Mouse (Mus musculus) ZHBTc4 (cell line): ENCODE measurements around the gene Ccdc34.
"Not testable (repeated sequence)": the region's sequence is repeated elsewhere in the genome, so short reads cannot be mapped to it uniquely, and the experiment has no call there.

Source experiments
- DNase-seq: peaks from one replicate; pipeline ENCODE4 v3.0.0-alpha.2; 2011; ENCODE audit warnings: low read depth, low spot score

The Ccdc34 gene

DNA sequence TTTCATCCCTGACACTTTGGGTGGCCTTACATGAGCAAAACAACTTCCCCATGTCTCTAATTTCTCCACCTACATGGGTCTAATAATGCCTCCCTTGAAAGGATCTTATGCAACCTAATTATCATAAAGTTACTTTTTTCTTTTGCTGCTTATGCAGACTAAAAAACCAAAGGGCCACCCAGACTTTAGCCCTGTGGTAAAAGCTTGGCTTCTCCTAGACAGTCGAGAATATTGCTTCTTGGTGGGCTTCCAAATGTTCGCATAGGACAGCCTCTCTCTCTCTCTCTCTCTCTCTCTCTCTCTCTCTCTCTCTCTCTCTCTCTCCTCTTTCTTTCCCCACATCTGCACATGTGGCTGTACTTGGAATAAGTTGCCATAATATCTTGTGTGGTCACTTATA, 60.0 kb downstream of the Ccdc34 start:
- no peak for DNase-seq

DNA sequence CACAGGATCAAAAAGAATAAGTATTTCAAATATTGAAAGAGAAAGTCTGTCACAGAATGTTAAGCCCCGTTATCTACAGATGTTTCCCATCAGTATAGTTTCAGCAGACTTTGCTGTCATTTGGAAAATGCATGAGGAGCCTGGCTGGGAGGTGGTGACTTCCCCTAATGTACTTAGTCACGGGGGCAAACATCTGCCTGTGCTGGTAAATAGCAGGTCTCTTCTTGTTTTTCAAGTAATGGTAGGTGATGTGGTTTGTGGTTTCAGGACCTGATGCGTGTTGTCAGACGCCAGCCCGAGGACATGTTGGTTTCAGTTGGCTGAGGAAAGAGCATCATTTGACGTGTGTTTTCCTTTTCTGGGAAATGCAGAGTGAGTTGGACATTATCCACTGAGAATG, 62.9 kb downstream of the Ccdc34 start:
- DNase-seq, result no peak

DNA sequence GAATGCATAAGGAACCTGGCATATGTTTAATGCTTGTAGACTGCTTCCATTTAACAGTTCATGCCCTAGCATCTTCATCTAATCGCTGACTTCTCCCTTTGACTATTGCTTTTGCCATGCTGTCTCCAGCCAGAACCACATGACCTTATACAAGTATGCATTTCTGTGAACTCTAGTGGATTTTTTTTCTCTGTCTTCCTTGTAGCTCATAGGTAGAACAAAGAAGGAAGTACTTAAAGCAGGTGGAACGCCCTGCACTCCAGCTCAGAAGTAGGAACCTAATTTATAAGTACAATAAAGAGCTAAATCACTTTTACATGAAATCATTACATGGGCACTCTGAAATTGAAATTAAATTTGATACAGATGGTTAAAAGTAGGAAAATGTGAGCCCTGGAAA, 65.4 kb downstream of the Ccdc34 start:
- DNase-seq, result no peak

DNA sequence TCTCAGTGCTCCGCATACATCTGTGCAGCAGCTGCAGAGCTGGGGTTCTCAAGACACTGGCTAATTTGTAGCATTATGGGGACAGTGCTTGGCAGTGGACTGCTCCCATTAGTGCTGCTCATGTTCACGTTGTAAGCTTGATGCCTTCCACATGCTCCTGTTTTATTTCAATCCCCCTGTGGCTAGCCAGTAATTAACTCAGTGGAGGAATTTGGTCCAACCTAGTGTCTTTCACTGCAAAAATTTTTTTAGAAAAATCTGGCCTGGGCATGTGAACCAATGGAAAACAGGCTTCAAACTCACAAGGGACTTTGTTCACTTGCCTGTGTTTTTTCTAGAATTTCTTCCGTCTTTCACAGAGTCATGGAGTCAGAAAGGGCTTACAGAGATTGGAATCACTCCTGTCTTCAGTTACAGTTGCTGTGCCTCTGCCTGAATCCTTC, 68.1 kb downstream of the Ccdc34 start:
- DNase-seq, result no peak

DNA sequence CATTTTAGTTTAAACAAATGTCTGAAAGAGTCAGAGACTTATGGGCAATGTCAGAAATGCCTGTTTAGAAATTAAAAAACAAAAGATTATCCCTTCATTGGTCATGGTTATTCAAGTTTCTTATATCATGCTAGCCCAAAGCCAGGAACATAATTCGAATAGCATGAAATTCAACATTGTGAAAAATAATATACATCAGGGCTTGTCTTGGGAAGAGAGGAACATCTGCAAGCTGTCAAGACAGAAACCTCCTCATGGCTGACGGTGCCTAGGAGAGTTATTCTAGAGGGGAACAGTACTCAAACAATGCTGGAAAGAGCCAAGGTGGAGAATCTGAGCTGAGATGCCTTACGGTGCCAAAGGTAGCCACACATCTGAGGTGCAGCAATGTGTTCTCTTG, 96.5 kb downstream of the Ccdc34 start:
- DNase-seq, result no peak

DNA sequence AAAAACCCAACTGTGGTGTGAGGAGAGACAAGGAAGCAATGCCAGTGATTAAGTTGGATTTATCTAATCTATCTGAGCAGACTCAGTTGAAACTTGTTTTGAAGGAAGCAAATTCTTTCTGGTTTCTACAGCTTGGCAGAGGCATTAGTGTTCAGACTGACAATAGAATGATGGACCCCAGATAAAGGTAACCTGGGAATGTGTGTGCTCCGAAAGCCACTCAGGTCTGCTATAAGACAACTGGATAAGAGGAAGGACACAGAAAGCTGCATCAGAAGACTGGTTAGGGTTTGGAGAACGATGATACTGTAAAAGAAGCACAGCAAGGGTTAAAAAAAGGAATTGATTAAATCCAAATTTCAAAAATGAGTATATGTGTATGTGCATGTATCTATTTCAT, 111.8 kb downstream of the Ccdc34 start:
- DNase-seq, result no peak

DNA sequence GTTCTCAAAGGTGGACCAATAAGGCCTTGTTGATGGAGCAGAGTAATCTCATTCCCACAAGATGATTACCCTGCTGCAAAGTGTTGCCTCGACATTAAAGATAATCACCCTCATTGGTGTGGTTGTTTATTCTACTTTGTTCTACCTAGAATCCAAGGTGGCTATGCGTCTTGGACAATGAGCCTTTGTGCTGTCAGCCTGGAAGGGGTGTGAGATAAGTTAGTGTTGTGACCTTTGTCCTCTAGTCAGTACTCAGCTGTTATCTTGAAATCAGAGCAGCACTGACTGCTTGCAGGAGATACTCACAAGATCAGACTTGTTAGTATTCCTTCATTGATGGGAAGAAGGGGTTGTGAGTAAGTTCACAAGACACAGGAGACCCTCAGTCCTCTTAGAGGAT, 114.0 kb downstream of the Ccdc34 start:
- no peak for DNase-seq

DNA sequence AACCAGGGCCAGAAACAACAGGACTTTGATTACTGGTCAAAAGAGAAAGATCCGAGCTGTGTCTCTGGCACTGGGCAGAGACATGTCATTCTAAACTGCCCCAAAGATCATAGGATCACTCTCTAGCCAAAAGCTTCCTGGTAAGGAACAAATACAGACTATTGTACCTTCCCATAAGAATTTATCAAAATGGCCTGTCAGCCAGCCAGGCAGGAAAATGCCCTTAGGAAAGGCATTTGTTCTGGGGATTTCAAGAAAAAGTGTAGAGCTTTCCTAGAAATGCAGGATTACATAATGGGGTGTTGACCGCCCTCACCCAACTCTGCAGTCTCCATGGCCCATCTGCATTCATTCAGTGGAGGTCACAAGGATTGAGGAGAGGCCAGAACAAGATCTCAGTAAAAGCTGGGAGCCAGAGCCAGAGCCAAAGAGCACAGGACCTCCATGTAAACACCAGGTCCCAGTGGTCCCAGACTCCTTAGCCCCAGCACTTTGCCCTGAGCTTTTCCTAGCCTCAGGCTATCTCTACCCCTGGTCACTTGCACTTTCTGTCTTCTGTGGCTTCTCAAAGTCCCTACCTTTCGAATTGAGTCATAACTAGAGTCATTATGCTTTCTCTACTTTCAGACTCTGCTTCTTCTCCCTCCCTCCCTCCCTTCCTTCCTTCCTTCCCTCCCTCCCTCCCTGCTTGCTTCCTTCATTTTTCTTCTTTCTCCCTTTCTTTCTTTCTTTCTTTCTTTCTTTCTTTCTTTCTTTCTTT, 115.9 kb downstream of the Ccdc34 start:
- no peak for DNase-seq

DNA sequence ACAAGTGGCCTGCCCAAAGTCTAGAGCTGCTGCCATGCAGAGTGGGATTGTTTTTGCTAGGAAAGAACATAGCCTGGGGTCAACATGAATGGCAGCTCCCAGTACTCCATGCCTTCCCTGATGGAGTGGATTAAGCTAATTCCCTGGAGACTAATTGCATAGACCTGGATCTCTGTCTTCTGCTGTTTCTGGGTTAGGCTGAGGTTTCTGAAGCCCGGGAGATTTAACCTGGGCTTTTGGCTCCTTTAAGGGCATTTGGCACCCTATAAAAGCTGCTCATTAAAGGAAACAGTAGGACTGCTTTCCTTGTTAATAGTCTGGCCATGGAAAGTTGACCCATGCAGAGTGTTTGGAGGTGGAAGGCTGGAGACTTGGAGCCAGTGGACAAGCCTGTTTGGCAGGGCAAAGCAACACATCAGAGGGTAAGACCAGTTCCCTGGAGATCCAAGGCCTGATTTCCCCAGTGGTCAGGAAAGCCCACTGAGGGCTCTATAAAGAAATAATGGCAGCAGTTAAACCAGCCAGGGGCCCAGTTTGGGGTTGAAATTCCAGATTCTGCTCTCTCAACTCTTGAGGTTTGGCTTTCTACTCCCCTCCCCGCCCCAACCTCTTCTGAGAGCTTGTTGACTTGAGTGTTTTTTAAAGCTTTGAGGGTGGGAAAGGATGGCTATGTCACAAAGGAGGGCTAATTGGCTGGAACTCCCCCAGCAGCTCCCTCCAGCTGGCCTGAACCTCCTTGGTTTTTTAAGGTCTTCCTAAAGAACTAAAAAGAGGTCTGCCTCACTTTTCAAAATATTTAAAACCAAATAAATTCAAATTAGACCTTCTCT, 117.4 kb downstream of the Ccdc34 start:
- no peak for DNase-seq

DNA sequence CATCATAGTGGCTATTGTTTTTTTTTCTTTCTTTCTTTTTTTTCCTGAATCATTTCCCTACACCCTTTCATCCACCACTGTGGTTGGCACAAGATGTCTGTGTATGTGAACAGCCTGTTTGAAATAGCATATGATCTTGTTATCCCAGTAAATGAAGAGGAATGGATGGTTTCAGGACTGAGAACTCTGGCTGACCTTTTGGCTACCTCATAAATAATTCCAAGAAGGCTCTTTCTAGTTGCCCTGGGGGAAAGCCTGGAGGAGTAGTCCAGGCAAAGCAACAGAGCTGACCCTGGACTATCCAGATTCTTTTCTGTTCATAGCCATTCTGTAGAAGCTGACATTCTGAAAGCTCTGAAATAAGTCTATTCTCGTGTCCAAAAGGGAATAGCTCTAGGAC, 119.7 kb downstream of the Ccdc34 start:
- DNase-seq, result no peak

DNA sequence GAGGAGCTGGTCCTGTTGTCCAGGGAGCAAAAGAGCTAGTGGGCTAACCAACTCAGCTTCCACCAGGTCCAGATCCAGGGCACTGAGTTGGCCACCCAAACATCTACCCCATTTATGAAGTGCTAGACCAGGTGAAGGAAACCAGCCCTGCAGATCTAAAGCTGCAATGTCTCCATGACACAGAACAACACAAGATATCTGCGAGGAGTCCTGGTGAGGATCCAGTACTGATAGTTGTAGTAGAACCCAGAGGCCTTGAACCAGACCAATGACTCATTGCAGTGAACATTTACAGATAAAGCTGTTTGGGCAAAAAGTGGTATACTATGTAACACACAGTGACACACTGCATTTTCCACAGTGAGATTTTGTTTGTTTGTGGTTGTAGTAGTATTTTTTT, 120.5 kb downstream of the Ccdc34 start:
- DNase-seq, result no peak

DNA sequence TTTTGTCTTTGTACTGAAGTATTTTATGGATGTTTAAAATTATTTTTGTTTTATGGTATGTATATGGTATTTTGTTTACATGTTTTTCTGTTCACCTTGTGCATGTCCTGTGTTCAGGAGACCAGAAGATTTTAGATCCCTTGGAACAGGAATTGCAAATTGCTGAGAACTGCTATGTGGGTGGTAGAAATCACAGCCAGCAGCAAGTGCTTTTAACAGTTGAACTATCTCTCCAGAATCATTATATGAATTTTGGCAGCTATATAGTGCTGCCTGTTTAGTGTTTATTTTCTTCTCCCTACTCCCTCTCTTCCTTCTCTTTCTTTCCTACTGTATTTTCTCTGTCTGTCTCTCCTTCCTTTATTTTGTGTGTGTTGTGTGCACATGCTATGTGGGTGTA, 130.4 kb downstream of the Ccdc34 start:
- not testable (repeated sequence) for DNase-seq

DNA sequence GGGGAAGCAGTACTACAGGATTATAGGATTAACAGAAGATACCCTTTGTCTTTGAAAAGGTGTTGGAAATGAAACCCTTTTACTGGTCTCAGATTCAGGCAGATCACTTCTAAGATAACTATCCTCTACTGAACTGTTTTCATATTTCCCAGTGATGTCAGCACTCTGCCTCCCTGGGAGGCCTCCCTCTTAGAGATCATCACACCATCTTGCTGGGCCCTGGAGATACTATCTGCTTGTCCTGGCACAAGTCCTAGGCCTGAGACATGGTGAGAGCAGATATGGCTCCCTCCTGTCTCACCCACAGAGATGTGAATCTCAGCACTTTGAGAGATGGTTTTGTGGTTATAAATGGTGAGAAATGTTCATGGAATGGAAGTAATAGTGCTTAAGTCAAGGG, 131.6 kb downstream of the Ccdc34 start:
- no peak for DNase-seq

DNA sequence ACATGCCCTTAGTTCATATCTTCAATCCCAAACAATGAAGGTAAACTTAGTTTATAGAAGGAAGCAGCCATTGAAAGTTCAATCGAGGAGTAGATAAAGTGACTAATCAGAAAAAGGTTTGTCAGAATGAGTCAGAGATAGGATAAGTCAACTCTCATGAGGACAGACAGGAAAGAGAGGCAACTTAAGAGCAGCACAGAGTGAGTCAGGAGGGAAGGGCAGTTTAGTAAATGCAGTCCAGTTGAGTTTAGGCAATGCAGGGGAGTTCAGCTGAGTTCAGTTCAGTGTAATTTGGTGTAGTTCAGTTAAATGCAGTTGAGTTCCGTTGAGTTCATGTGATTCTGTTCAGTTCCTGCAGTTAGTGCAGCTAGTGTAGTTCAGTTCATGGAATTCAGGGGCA, 138.7 kb downstream of the Ccdc34 start:
- no peak for DNase-seq

DNA sequence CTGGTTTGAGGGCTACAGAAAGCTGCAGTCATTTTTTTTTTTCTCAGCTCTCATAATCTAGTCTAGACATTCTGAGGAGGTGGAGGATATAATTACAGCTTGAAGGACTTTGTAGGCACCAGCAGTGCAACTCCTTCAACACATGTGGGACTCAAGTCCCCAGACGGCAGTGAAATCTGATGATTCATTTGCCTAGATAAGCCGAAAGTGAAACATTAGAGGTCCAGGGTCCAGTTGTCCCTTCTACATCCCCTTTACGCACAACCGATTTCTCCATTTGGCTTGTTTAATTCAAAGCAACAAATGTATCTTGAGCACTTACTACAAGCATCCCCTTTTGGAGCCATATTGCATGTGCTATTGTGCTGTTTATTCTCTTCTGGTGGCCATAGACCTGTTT, 147.4 kb downstream of the Ccdc34 start:
- DNase-seq, result no peak

DNA sequence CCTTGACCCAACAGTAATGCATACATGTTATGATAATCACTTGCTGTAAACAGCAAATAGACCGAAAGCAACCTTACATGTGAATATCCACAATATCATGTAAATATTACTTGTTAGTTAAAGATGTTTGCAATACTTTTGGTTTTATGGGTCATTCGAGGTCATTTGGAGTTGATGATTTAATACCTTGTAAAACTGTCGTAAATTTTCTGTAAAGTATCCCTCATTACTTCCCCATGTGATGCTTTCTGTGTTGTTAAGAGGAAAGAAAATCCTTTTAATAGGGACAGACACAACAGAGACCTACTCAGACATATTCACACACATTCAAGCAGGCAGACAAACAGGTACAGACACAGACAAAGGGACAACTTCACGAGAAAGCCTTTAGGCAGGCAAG, 150.1 kb downstream of the Ccdc34 start:
- no peak for DNase-seq

DNA sequence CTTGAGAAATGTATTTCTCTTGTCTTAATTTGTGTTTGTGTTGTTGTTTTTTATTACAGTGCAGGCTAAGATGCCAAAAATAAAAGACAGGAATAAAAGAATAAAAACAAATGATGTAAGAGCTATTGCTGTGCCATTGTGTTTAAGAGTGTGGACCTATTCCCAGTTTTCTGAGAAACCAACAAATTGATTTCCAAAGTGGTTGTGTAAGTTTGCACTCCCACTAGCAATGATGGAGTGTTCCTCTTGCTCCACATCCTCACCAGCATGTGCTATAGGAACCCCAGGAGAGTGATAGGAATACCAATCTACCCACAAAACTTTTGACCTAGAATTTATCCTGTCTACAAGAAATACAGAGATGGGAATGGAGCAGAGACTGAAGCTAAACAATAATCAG, 150.7 kb downstream of the Ccdc34 start:
- DNase-seq, result no peak

DNA sequence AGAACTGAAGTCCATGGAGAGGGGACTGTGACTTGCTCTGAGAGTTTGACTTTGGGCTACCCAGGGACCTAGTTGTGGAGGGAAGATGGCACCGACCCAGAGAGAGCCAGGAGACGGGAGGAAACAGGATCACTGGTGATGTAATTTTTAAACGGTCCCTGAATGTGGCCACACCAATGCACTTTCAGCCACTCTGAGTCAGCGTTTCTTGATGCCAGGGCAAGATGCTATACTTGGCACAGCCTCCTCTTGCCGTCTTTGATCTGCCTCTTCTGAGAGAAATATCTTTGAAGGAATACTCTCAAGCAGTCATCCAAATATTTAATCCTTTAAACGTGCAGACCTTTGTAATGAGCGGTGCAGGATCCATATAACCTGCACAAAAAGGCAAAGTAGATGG, 154.8 kb downstream of the Ccdc34 start:
- no peak for DNase-seq

DNA sequence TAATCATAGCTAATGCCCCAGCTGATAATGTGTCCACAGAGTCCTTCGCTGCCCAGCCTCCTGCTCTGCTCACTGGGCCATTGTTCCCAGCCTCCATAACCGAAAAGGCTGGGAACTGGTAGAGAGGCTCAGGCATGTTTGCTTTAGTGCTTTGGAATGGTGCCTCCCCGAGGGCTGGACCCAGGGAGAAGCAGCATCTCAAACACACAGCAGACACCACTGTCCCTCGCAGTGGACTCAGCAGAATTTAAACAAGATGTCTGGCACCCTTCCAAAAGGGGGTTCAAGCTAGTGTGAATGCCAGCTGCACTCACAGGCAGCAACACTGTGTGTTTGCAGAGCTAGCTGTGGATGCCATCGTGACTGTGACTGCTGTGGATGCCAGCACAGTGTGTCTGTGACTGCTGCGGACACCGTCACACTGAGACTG, 156.2 kb downstream of the Ccdc34 start:
- no peak for DNase-seq

DNA sequence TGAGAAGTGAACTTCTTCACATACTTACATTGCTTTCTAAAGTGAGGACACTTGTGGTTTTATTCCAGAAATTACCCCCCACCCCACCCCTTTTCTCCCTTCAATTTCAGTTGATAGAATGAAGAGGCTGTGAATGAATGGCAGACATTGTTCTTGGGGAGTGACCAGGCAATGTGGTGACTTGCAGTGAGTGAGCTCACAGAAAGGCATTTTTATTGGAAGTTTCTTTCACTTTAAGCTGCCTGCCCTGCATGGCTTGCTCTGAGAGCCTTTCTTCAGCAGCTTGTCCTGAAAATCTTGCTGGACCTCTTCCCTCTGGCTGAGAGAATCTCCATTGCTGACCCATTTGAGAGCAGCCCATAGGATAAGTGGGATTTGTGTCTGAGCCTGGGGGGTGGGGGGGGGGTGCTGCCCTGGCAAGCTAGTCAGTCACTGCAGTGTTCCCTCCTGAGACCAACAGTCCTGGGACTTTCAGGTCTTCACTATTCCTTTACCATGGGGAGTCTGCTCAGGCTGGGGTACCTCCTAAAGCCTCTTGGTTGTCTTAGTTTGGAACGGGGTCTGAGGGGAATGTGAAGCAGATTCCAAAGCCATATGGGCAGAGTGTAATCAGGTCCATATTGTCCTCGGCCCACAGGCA, 159.3 kb downstream of the Ccdc34 start:
- DNase-seq, result no peak

DNA sequence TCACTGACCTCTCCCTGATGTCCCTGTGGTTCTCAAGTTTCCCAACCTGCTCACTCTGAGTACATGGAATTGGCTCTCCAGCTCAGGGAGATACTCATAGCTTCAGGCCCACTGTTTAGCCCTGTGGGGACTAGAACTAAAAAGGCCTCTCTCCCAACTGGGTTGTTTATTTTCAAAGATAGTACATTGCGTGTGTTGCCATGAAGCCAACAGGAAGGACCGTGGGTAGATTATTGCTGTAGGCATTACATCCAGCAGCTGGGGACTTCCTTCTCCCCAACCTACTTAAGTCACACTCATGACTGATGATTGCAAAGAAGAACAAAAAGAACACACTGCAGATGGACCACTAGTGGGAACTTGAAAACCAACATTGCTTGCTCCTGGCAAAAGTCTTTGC, 159.8 kb downstream of the Ccdc34 start:
- DNase-seq, result no peak

DNA sequence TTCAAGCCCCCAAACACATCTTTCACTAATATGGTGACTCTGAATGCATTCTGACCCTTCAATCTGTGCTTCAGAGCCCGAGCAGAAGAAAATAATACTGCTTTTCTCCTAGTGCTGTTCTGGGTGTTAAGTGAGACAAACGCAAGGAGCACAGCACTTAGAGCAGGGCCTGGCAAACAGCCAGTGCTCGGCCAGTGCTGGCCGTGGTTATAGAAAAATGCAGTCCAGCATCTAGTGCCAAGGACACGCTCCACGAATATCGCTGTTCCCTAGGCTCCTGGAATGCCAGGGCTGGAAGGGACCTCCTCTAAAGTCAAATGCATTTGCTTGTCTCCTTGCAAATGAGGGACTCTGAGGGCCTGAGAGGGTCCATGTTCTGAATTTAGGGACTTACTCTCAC, 160.3 kb downstream of the Ccdc34 start:
- no peak for DNase-seq
